Mouse (Mus musculus): ENCODE data around the gene Eipr1. TPM values are rescaled to one million over a fixed set of nuclear protein-coding genes. Genes with fewer than 3 reads are reported as not detected.

Gene Eipr1
- polyA plus RNA-seq, 1 experiment from 2014 or later: 70.9 TPM

DNA sequence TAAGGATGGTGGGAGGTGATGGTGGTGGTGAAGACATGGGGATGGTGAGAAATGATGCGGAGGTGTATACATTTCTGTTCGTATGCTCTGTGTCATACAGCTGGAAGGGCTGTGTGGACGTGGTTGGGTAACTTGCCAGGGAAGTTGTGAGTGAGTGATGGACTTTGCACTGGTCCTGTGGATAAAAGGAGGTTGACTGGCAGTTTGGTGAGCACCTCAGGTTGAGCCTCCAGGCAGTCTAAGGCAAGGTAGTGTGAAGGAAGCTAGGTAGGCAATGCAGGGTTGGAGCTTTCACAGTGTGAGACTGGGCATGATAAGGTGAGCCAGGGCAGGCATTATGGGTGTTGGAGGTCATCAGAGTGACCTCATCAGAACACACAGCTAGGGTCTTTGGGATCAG lies 31.0 kb downstream of the Eipr1 start:
- H3K9me3 ChIP-seq: no peaks in the 10 kb centered on the region
- WGBS: 99% methylated on average over 3 of the region's 3 CpGs
- no peak overlapping the region for H3K4me2 ChIP-seq
- H3K36me3 ChIP-seq: no peaks in the 10 kb centered on the region
- no peak overlapping the region for H3K4me3 ChIP-seq
- no peak for ATAC-seq (ENCODE audit: low FRiP score, low read depth)
- peaks cover 30% of the 10 kb centered on the region for H3K4me1 ChIP-seq (replicated peaks)
- H3K9ac ChIP-seq: no peak overlapping the region
- no peak overlapping the region for H3K27ac ChIP-seq (replicated peaks)
- H3K27me3 ChIP-seq: no peaks in the 10 kb centered on the region

DNA sequence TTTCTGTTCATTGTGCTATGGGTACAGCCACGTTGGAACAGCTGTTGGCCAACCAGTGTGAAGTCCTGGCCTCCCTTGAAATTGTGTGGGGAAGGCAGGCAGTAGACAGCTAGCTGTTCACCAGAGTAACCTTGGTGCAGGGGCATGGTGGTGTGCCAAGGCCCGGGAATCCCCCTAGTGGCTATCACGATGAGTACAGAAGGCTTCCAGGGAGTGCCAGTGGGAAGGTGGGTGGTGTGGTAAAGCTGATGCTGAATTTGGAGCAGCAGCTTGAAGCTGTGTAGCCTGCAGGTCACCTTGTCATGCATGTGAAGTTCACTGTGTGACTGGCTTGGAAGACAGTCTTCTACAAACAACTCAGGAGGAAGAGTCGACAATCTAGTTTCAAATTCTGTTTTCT lies 32.8 kb downstream of the Eipr1 start:
- Histone ChIP-seq H3K4me1 (replicated peaks) (peaks cover 30% of the 10 kb centered on the region), H3K9ac (no peak overlapping the region), H3K27me3 (no peaks in the 10 kb centered on the region), H3K4me2 (no peak overlapping the region), H3K9me3 (no peaks in the 10 kb centered on the region), H3K36me3 (no peaks in the 10 kb centered on the region), H3K4me3 (no peak overlapping the region), H3K27ac (replicated peaks) (peak overlapping the region; percentile 35)
- no peak for ATAC-seq (ENCODE audit: low FRiP score, low read depth)
- WGBS: 32% methylated on average over 4 of the region's 4 CpGs

DNA sequence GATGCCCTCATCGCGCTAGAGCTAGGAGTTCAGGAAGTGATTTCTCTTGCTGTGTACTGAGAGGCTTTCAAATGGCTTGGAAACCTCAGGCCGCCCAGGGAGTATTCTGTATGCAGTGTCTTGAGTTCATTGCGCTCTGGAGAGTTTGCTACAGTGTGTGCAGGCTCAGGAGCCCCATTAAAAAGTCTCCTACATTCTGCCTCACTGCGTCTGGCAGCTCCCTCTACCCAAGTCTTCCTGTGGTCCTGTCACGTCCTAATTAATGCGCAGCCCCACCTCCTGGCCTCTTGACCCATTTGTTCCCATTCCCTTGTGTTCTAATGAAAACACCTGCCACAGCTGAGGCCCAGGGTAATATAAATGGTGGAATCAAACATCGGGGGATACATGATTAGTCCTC lies 33.3 kb downstream of the Eipr1 start:
- H3K27ac ChIP-seq (replicated peaks): peak overlapping the region; percentile 35; the same call in 1 of the 2 replicates
- H3K4me2 ChIP-seq: no peak overlapping the region
- H3K4me3 ChIP-seq: no peak overlapping the region
- H3K9me3 ChIP-seq: no peaks in the 10 kb centered on the region
- ATAC-seq (ENCODE audit: low FRiP score, low read depth): no peak
- H3K27me3 ChIP-seq: no peaks in the 10 kb centered on the region
- no peaks in the 10 kb centered on the region for H3K36me3 ChIP-seq
- no peak overlapping the region for H3K9ac ChIP-seq
- 26% methylated on average over 8 of the region's 8 CpGs for WGBS
- H3K4me1 ChIP-seq (replicated peaks): peaks cover 29% of the 10 kb centered on the region

DNA sequence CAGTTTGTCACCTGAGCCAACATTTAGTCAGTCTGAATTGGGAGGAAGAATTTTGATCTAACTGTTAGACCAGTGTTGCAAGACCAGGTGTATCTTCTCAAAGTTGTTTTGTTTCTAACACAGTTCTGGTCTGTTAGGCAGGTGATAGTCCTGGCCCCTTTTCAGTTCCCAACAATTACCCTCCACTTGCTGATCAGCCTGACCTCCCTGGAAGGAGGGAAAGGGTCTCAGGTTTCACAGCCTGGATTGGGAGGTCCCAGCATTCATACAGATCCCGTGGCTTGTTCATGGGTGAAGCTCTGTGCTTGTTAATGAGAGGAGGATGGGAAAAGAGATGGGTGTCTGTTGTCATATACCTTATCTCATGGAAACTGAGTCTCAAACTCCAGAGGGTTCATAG lies 33.7 kb downstream of the Eipr1 start:
- no peak overlapping the region for H3K4me2 ChIP-seq
- WGBS: 6% methylated on average over 1 of the region's 1 CpGs
- no peak overlapping the region for H3K9ac ChIP-seq
- H3K36me3 ChIP-seq: no peaks in the 10 kb centered on the region
- H3K9me3 ChIP-seq: no peaks in the 10 kb centered on the region
- peaks cover 25% of the 10 kb centered on the region for H3K4me1 ChIP-seq (replicated peaks)
- no peak for ATAC-seq (ENCODE audit: low FRiP score, low read depth)
- no peak overlapping the region for H3K27ac ChIP-seq (replicated peaks)
- H3K27me3 ChIP-seq: no peaks in the 10 kb centered on the region
- H3K4me3 ChIP-seq: no peak overlapping the region

DNA sequence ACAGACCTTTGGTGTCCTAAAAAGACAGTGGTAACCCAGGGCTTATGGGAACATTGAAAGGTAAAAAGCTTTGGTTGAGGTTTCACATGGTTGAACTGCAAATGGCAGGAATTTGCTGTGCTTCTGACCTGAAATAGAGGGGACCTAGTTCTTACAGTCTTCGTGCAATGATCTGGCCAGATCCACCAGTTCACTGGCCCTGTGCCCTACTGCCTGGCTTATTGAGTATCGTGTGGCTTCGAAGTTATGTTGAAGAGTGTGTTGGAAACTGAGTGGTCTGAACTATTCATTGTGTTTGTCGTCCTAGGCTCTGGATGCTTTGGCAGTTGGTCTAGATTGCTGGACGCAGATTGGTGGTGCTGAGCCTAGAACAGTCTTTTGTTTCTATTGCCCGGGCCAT lies 34.7 kb downstream of the Eipr1 start:
- Histone ChIP-seq H3K4me3 (no peak overlapping the region), H3K9ac (no peak overlapping the region), H3K36me3 (no peaks in the 10 kb centered on the region), H3K9me3 (no peaks in the 10 kb centered on the region), H3K27ac (replicated peaks) (no peak overlapping the region), H3K4me2 (no peak overlapping the region), H3K27me3 (no peaks in the 10 kb centered on the region), H3K4me1 (replicated peaks) (peaks cover 14% of the 10 kb centered on the region)
- ATAC-seq (ENCODE audit: low FRiP score, low read depth): no peak
- WGBS: 92% methylated on average over 6 of the region's 6 CpGs

DNA sequence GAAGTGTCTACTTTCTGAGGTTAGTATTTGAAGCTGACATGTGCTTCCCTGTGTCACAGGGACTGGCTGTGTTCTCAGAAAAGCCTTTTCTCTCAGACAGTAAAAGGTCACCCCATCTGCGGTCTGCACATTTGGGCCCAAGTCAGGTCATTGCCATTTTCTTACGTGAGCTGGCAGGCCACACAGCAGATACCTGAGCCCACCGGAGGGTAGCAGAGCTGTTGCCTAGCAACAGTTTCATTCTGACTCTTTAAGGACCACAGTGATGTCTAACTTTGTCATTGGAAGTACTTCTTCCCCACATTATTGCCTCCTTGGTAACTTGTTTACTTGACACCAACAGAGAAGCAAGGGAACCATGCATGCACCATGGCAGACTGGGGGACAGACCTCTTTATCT lies 41.0 kb downstream of the Eipr1 start:
- Histone ChIP-seq H3K9ac (no peak overlapping the region), H3K36me3 (no peaks in the 10 kb centered on the region), H3K27ac (replicated peaks) (0 out of 2 replicates have a peak overlapping the region, but pooled peaks have one; percentile 10), H3K4me1 (replicated peaks) (peaks cover 15% of the 10 kb centered on the region), H3K4me2 (no peak overlapping the region), H3K4me3 (no peak overlapping the region), H3K9me3 (no peaks in the 10 kb centered on the region), H3K27me3 (no peaks in the 10 kb centered on the region)
- ATAC-seq (ENCODE audit: low FRiP score, low read depth): no peak
- 39% methylated on average over 3 of the region's 3 CpGs for WGBS

DNA sequence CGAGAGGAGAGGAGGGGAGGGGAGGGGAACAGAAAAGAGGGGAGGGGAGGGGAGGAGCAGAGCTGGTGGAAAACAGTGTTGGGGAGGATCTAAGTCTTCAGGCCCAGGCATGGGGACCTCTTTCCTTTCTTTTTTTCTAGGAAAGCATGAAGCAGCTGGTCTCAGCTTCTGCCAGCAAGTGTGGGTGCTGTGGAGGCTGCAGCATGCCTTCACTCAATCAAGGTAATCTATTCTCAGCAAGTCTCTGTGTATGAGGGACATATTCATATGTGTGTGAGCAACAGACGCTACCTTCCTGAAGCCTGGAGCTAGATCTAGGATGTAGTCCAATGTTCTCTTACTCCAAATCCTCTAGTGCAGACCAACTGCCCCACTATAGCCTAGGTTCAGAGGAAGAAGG lies 42.1 kb downstream of the Eipr1 start:
- ATAC-seq (ENCODE audit: low FRiP score, low read depth): no peak
- Histone ChIP-seq H3K4me1 (replicated peaks) (peaks cover 15% of the 10 kb centered on the region), H3K27me3 (no peaks in the 10 kb centered on the region), H3K9ac (no peak overlapping the region), H3K4me3 (no peak overlapping the region), H3K36me3 (no peaks in the 10 kb centered on the region), H3K9me3 (no peaks in the 10 kb centered on the region), H3K4me2 (no peak overlapping the region), H3K27ac (replicated peaks) (no peak overlapping the region)
- WGBS: 63% methylated on average over 2 of the region's 2 CpGs

DNA sequence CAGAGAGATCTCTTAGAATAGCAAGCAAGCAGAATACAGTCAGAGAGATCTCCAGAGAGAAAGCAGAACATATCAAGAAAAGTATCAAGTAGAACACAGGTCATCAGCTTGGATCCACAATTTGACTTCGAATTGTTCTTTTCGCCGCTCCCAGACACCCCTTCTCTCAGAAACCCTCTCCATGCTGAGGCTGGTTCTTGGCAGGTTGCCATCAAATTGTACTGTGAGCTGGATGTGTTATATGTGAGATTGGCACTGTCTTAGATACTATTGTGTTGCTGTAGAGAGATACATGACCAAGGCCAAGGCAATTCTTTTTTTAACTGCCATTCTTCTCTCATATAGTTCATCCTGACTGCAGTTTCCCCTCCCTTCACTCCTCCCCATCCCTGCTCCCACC lies 43.4 kb downstream of the Eipr1 start:
- H3K4me2 ChIP-seq: no peak overlapping the region
- peaks cover 23% of the 10 kb centered on the region for H3K4me1 ChIP-seq (replicated peaks)
- H3K9ac ChIP-seq: no peak overlapping the region
- no peaks in the 10 kb centered on the region for H3K27me3 ChIP-seq
- no peak overlapping the region for H3K4me3 ChIP-seq
- no peak for ATAC-seq (ENCODE audit: low FRiP score, low read depth)
- H3K27ac ChIP-seq (replicated peaks): no peak overlapping the region
- no peaks in the 10 kb centered on the region for H3K9me3 ChIP-seq
- WGBS: 65% methylated on average over 3 of the region's 3 CpGs
- no peaks in the 10 kb centered on the region for H3K36me3 ChIP-seq

DNA sequence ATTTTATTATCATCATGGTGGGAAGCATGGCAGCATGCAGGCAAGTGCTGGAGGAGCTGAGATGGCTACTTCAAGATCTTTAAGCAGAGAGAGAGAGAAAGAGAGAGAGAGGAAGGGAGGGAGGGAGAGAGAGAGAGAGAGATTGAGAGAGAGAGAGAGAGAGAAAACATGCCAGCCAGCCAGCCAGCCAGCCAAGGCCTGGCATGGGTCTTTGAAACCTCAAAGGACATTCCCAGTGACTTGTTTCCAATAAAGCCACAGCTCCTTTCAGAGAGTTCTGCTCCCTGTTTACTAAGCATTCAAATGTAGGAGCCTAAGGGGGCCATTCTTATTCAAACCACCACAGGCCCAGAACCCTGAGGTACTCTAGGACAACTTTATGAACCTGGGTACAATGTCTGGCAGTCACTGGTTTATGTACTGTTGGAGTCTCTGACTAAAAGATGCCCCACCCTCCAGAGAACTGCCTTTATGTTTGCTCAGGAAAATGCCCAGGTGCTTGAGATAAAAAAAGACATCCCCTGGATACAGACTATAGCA lies 45.3 kb downstream of the Eipr1 start:
- Histone ChIP-seq H3K4me2 (no peak overlapping the region), H3K27ac (replicated peaks) (no peak overlapping the region; the same call in 1 of the 2 replicates), H3K36me3 (no peaks in the 10 kb centered on the region), H3K9ac (no peak overlapping the region), H3K9me3 (no peaks in the 10 kb centered on the region), H3K27me3 (no peaks in the 10 kb centered on the region), H3K4me3 (no peak overlapping the region), H3K4me1 (replicated peaks) (peaks cover 30% of the 10 kb centered on the region)
- no peak for ATAC-seq (ENCODE audit: low FRiP score, low read depth)

DNA sequence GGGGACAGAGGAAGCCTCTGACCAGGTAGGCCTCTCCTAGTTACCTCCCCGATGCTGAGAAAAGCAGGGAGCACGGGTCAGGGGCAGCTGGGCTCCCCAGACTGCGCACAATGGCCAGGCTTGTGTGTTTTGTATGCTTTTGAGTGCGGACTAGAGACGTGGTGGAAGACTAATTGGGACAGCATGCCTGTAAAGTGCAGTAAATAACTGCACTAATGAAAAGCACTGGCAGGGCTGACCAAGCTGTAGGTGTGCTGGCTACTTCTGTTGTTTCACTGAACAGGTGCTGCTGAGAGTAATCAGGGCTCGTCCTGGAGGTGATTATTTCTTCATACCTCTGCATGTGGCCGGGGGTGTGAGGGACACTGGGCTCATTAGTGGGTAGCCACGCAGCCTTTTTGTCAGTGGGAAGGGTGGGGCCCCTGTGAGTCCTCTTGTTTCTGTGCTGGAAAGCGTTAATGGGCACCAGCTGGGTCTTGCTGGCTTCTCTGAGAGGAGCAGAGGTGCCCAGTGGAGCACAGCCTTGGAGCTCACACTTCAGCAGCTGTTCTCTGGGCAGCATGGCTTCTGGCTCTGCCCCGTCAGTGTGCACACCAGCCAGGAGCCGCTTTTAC lies 48.3 kb downstream of the Eipr1 start:
- ATAC-seq (ENCODE audit: low FRiP score, low read depth): peak; percentile 58; the same call in 1 of the 2 replicates
- WGBS: 36% methylated on average over 11 of the region's 11 CpGs
- Histone ChIP-seq H3K27me3 (no peaks in the 10 kb centered on the region), H3K27ac (replicated peaks) (peak overlapping the region; percentile 58), H3K4me2 (no peak overlapping the region), H3K4me1 (replicated peaks) (peaks cover 22% of the 10 kb centered on the region), H3K4me3 (no peak overlapping the region), H3K36me3 (no peaks in the 10 kb centered on the region), H3K9ac (no peak overlapping the region; the same call in 1 of the 2 replicates), H3K9me3 (no peaks in the 10 kb centered on the region)

DNA sequence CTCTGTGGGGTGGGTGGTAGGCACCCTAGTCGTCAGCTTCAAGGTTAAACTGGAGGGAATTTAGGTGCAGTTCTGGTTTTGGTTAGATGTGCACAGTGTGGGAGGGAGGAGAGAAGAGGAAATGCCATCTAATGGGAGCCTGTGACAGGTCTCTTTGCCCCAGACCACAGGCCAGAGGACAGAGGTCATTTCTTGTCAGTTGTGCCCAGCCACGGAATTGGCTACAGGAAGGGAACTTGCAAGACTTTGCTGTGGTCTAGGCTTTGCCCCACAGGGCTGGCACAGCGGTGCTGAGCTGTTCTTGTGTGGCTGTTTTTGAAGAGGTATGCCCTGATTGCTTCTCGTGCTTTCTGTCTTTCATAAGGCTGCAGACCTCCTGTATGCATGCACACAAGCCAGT lies 48.8 kb downstream of the Eipr1 start:
- H3K4me2 ChIP-seq: no peak overlapping the region
- no peak overlapping the region for H3K4me3 ChIP-seq
- H3K9ac ChIP-seq: no peak overlapping the region; the same call in 1 of the 2 replicates
- H3K36me3 ChIP-seq: no peaks in the 10 kb centered on the region
- 60% methylated on average over 4 of the region's 4 CpGs for WGBS
- peaks cover 27% of the 10 kb centered on the region for H3K4me1 ChIP-seq (replicated peaks)
- H3K27ac ChIP-seq (replicated peaks): peak overlapping the region; percentile 58
- H3K9me3 ChIP-seq: no peaks in the 10 kb centered on the region
- 0 out of 2 replicates have a peak, but pooled peaks have one; percentile 3 for ATAC-seq (ENCODE audit: low FRiP score, low read depth)
- no peaks in the 10 kb centered on the region for H3K27me3 ChIP-seq

DNA sequence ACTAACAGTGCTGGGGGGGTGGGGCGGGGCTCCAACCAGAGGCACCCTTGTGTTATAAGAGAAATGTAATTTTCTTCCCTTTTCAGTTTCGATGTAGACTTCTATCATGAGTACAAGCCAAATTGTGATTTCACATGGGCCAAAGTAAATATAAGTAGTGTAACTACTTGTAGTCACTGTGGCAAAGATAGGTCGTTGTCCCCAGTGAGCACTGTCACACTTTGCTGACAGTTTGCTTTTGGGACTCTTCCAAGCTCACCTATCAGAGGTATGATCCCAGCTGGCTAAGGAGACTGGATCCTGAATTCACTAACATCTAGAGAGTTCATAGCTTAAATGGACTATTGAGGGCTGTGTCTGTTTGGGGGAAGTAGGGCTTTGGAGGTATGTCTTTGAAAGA lies 49.3 kb downstream of the Eipr1 start:
- WGBS: 87% methylated on average over 3 of the region's 3 CpGs
- H3K9ac ChIP-seq: no peak overlapping the region
- ATAC-seq (ENCODE audit: low FRiP score, low read depth): no peak
- no peak overlapping the region for H3K4me2 ChIP-seq
- no peaks in the 10 kb centered on the region for H3K36me3 ChIP-seq
- no peaks in the 10 kb centered on the region for H3K9me3 ChIP-seq
- H3K27ac ChIP-seq (replicated peaks): peak overlapping the region; percentile 58; the same call in 1 of the 2 replicates
- no peak overlapping the region for H3K4me3 ChIP-seq
- peaks cover 28% of the 10 kb centered on the region for H3K4me1 ChIP-seq (replicated peaks)
- H3K27me3 ChIP-seq: no peaks in the 10 kb centered on the region

DNA sequence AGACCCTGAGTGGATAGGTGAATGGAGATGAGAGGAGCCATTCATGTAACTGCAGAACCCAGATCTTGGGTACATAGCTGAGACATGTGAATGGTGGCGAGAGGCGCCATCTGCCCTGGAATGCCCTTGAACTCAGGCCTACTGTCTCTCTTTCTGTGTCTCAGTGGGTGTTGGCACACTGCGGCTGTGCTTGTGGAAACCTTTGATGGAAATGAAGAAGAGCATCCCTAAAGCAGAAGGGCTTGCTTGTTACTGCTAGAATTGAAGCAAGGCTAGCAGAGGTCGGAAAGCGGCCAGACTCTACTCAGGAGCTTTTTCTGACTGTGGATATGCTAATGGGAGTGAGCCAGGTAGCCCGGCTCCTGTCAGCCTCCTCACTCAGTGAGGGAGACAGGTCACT lies 50.1 kb downstream of the Eipr1 start:
- Histone ChIP-seq H3K4me2 (no peak overlapping the region), H3K27me3 (no peaks in the 10 kb centered on the region), H3K4me1 (replicated peaks) (peaks cover 28% of the 10 kb centered on the region), H3K4me3 (no peak overlapping the region), H3K36me3 (no peaks in the 10 kb centered on the region), H3K9ac (no peak overlapping the region), H3K9me3 (no peaks in the 10 kb centered on the region), H3K27ac (replicated peaks) (no peak overlapping the region)
- ATAC-seq (ENCODE audit: low FRiP score, low read depth): no peak
- WGBS: 78% methylated on average over 6 of the region's 6 CpGs
